Mouse (Mus musculus) thymus, postnatal 10 days (tissue): ENCODE measurements at regions not wholly inside any gene's neighbourhood (a gene's known extent, or its start where the extent isn't known, plus 50 kb on each side); places are given as distances from the start of the nearest gene placed in this dataset.

ENCODE experiments used
- DNase-seq, 2 experiments: peaks; one replicate each; pipeline ENCODE4 v3.0.0; 2021; ENCODE audit warnings: low spot score in 2 of 2

- DNase-seq = no peak
Observed at GRCm38 (mm10) chr1:88809756-88810155, 107.7 kb upstream of the Arl4c start.

- no peak for DNase-seq
Observed at GRCm38 (mm10) chr1:88813200-88813599, 111.2 kb upstream of the Arl4c start.

- no peak for DNase-seq
Observed at GRCm38 (mm10) chr1:88816376-88816945, 114.4 kb upstream of the Arl4c start.

GRCm38 (mm10) chr1:88825215-88825614 is 123.2 kb upstream of the Arl4c start:
- no peak for DNase-seq

- no peak for DNase-seq
Observed at GRCm38 (mm10) chr1:88838661-88839274, 136.7 kb upstream of the Arl4c start.

GRCm38 (mm10) chr1:88839407-88839976 is 137.5 kb upstream of the Arl4c start:
- no peak for DNase-seq

GRCm38 (mm10) chr1:88839977-88840628 is 138.1 kb upstream of the Arl4c start:
- no peak for DNase-seq

GRCm38 (mm10) chr1:88840991-88841592 is 139.1 kb upstream of the Arl4c start:
- DNase-seq = no peak

GRCm38 (mm10) chr1:88847333-88848091 is 145.5 kb upstream of the Arl4c start:
- no peak for DNase-seq

- DNase-seq = no peak
Observed at GRCm38 (mm10) chr1:88848246-88848645, 146.2 kb upstream of the Arl4c start.

- no peak for DNase-seq
Observed at GRCm38 (mm10) chr1:88849421-88849820, 147.4 kb upstream of the Arl4c start.

GRCm38 (mm10) chr1:88851931-88852330 is 149.9 kb upstream of the Arl4c start:
- no peak for DNase-seq

GRCm38 (mm10) chr1:88860871-88861589 is 159.0 kb upstream of the Arl4c start:
- no peak for DNase-seq

GRCm38 (mm10) chr1:88861590-88861935 is 159.5 kb upstream of the Arl4c start:
- no peak for DNase-seq

GRCm38 (mm10) chr1:88865436-88865835 is 163.4 kb upstream of the Arl4c start:
- DNase-seq = no peak

- no peak for DNase-seq
Observed at GRCm38 (mm10) chr1:88866571-88866970, 164.6 kb upstream of the Arl4c start.

- no peak for DNase-seq
Observed at GRCm38 (mm10) chr1:88867138-88867537, 165.1 kb upstream of the Arl4c start.

- DNase-seq = no peak
Observed at GRCm38 (mm10) chr1:88869885-88870284, 167.9 kb upstream of the Arl4c start.

GRCm38 (mm10) chr1:88875356-88875755 is 173.3 kb upstream of the Arl4c start:
- no peak for DNase-seq

GRCm38 (mm10) chr1:88877441-88877840 is 175.4 kb upstream of the Arl4c start:
- no peak for DNase-seq

GRCm38 (mm10) chr1:88878831-88879230 is 176.8 kb upstream of the Arl4c start:
- DNase-seq = no peak
